Mouse (Mus musculus): ENCODE data around the gene 5830473C10Rik. TPM values are rescaled to one million over a fixed set of nuclear protein-coding genes. Genes with fewer than 3 reads are reported as not detected.

The 5830473C10Rik gene
- polyA plus RNA-seq, 1 experiment: not detected

GRCm38 (mm10) chr5:90586511-90586910 lies 25.6 kb downstream of the 5830473C10Rik start:
- WGBS: 70% methylated on average over 5 of the region's 5 CpGs
- Histone ChIP-seq H3K27ac (ENCODE audit: control insufficient read depth, insufficient read depth, low read depth, low read length, poor library complexity) (no peak overlapping the region), H3K4me3 (replicated peaks; ENCODE audit: control insufficient read depth, low read depth, low read length) (no peak overlapping the region), H3K4me1 (ENCODE audit: control insufficient read depth, insufficient read depth, low read length) (no peaks in the 10 kb centered on the region)
- no peak for TF ChIP-seq CTCF (IDR thresholded peaks at IDR 0.05; ENCODE audit: control insufficient read depth, insufficient read depth, low read length)
- no peak for TF ChIP-seq POLR2A (IDR thresholded peaks at IDR 0.05; ENCODE audit: borderline replicate concordance, control insufficient read depth, low read depth, low read length)

GRCm38 (mm10) chr5:90588104-90588503 lies 27.2 kb downstream of the 5830473C10Rik start:
- no peaks in the 10 kb centered on the region for H3K4me1 ChIP-seq (ENCODE audit: control insufficient read depth, insufficient read depth, low read length)
- H3K27ac ChIP-seq (ENCODE audit: control insufficient read depth, insufficient read depth, low read depth, low read length, poor library complexity): no peak overlapping the region
- TF ChIP-seq CTCF (IDR thresholded peaks at IDR 0.05; ENCODE audit: control insufficient read depth, insufficient read depth, low read length) (no peak), POLR2A (IDR thresholded peaks at IDR 0.05; ENCODE audit: borderline replicate concordance, control insufficient read depth, low read depth, low read length) (no peak)
- WGBS: 46% methylated on average over 5 of the region's 5 CpGs
- no peak overlapping the region for H3K4me3 ChIP-seq (replicated peaks; ENCODE audit: control insufficient read depth, low read depth, low read length)

- no peaks in the 10 kb centered on the region for H3K4me1 ChIP-seq (ENCODE audit: control insufficient read depth, insufficient read depth, low read length)
- no peak overlapping the region for H3K27ac ChIP-seq (ENCODE audit: control insufficient read depth, insufficient read depth, low read depth, low read length, poor library complexity)
- H3K4me3 ChIP-seq (replicated peaks; ENCODE audit: control insufficient read depth, low read depth, low read length): no peak overlapping the region
- WGBS: 25% methylated on average over 25 of the region's 25 CpGs
- TF ChIP-seq CTCF (IDR thresholded peaks at IDR 0.05; ENCODE audit: control insufficient read depth, insufficient read depth, low read length) (peak; percentile 68), POLR2A (IDR thresholded peaks at IDR 0.05; ENCODE audit: borderline replicate concordance, control insufficient read depth, low read depth, low read length) (no peak)
These were observed 28.0 kb downstream of the 5830473C10Rik start for GRCm38 (mm10) chr5:90588708-90589595.

- Histone ChIP-seq H3K4me3 (replicated peaks; ENCODE audit: control insufficient read depth, low read depth, low read length) (no peak overlapping the region), H3K4me1 (ENCODE audit: control insufficient read depth, insufficient read depth, low read length) (no peaks in the 10 kb centered on the region), H3K27ac (ENCODE audit: control insufficient read depth, insufficient read depth, low read depth, low read length, poor library complexity) (no peak overlapping the region)
- TF ChIP-seq POLR2A (IDR thresholded peaks at IDR 0.05; ENCODE audit: borderline replicate concordance, control insufficient read depth, low read depth, low read length): no peak
- TF ChIP-seq CTCF (IDR thresholded peaks at IDR 0.05; ENCODE audit: control insufficient read depth, insufficient read depth, low read length): no peak
- 86% methylated on average over 10 of the region's 10 CpGs for WGBS
These were observed 29.8 kb downstream of the 5830473C10Rik start for GRCm38 (mm10) chr5:90590676-90591075.

- Histone ChIP-seq H3K4me3 (replicated peaks; ENCODE audit: control insufficient read depth, low read depth, low read length) (no peak overlapping the region), H3K27ac (ENCODE audit: control insufficient read depth, insufficient read depth, low read depth, low read length, poor library complexity) (no peak overlapping the region), H3K4me1 (ENCODE audit: control insufficient read depth, insufficient read depth, low read length) (no peaks in the 10 kb centered on the region; the same call in 1 of the 2 replicates)
- no peak for TF ChIP-seq CTCF (IDR thresholded peaks at IDR 0.05; ENCODE audit: control insufficient read depth, insufficient read depth, low read length)
- no peak for TF ChIP-seq POLR2A (IDR thresholded peaks at IDR 0.05; ENCODE audit: borderline replicate concordance, control insufficient read depth, low read depth, low read length)
- 59% methylated on average over 6 of the region's 6 CpGs for WGBS
These were observed 31.0 kb downstream of the 5830473C10Rik start for GRCm38 (mm10) chr5:90591936-90592335.

GRCm38 (mm10) chr5:90594945-90595344 lies 34.0 kb downstream of the 5830473C10Rik start:
- H3K27ac ChIP-seq (ENCODE audit: control insufficient read depth, insufficient read depth, low read depth, low read length, poor library complexity): no peak overlapping the region
- H3K4me1 ChIP-seq (ENCODE audit: control insufficient read depth, insufficient read depth, low read length): no peaks in the 10 kb centered on the region; the same call in 1 of the 2 replicates
- TF ChIP-seq POLR2A (IDR thresholded peaks at IDR 0.05; ENCODE audit: borderline replicate concordance, control insufficient read depth, low read depth, low read length): no peak
- no peak for TF ChIP-seq CTCF (IDR thresholded peaks at IDR 0.05; ENCODE audit: control insufficient read depth, insufficient read depth, low read length)
- no peak overlapping the region for H3K4me3 ChIP-seq (replicated peaks; ENCODE audit: control insufficient read depth, low read depth, low read length)
- 3% methylated on average over 13 of the region's 13 CpGs for WGBS

GRCm38 (mm10) chr5:90596155-90596554 lies 35.2 kb downstream of the 5830473C10Rik start:
- H3K27ac ChIP-seq (ENCODE audit: control insufficient read depth, insufficient read depth, low read depth, low read length, poor library complexity): no peak overlapping the region
- 51% methylated on average over 6 of the region's 6 CpGs for WGBS
- no peak for TF ChIP-seq CTCF (IDR thresholded peaks at IDR 0.05; ENCODE audit: control insufficient read depth, insufficient read depth, low read length)
- no peak for TF ChIP-seq POLR2A (IDR thresholded peaks at IDR 0.05; ENCODE audit: borderline replicate concordance, control insufficient read depth, low read depth, low read length)
- H3K4me3 ChIP-seq (replicated peaks; ENCODE audit: control insufficient read depth, low read depth, low read length): no peak overlapping the region
- no peaks in the 10 kb centered on the region; the same call in 1 of the 2 replicates for H3K4me1 ChIP-seq (ENCODE audit: control insufficient read depth, insufficient read depth, low read length)

GRCm38 (mm10) chr5:90601469-90601868 lies 40.6 kb downstream of the 5830473C10Rik start:
- H3K4me1 ChIP-seq (ENCODE audit: control insufficient read depth, insufficient read depth, low read length): no peaks in the 10 kb centered on the region
- WGBS: 12% methylated on average over 6 of the region's 6 CpGs
- H3K4me3 ChIP-seq (replicated peaks; ENCODE audit: control insufficient read depth, low read depth, low read length): no peak overlapping the region
- TF ChIP-seq POLR2A (IDR thresholded peaks at IDR 0.05; ENCODE audit: borderline replicate concordance, control insufficient read depth, low read depth, low read length) (no peak), CTCF (IDR thresholded peaks at IDR 0.05; ENCODE audit: control insufficient read depth, insufficient read depth, low read length) (no peak)
- H3K27ac ChIP-seq (ENCODE audit: control insufficient read depth, insufficient read depth, low read depth, low read length, poor library complexity): no peak overlapping the region

All from bone marrow, adult 2 months (tissue).